Mouse (Mus musculus) leukemia stem cell, adult 10-12 weeks (primary cell): ENCODE measurements around the gene Pdcl. TPM values are rescaled to one million over a fixed set of nuclear protein-coding genes. Genes with fewer than 3 reads are reported as not detected.

Experiments
- polyA plus RNA-seq: library from polyadenylated mRNA; stranded (reverse); fragments of >175 nt; gene quantifications from 2 replicates; pipeline ENCODE4 v1.2.3, GENCODE M21; 2012; ENCODE audit warnings: low replicate concordance

Pdcl gene
- polyA plus RNA-seq = 2.6 and 3.6 TPM in 2 replicates

GRCm38 (mm10) chr2:37358633-37359540 lies at the start of gene Pdcl:
TSS of gene Pdcl (minus strand) at chr2:37359332.

GRCm38 (mm10) chr2:37326215-37326614 lies 32.9 kb downstream of the Pdcl start, which contains the start of gene Olfr368:
TSS of gene Olfr368 (plus strand) at chr2:37326515.

Other genes with a start within 250 kb of the Pdcl start
- gene Olfr362, start 241.4 kb downstream of the Pdcl start, polyA plus RNA-seq = not detected in 2 replicates
- gene Olfr364-ps1, start 220.0 kb downstream of the Pdcl start, polyA plus RNA-seq = not detected in 2 replicates
- 0.05 TPM in 1 of 2 replicates, not detected in the other for gene Olfr365, start 171.1 kb downstream of the Pdcl start, polyA plus RNA-seq
- not detected in 2 replicates for gene Olfr366, start 147.8 kb downstream of the Pdcl start, polyA plus RNA-seq
- gene Olfr368, start 32.8 kb downstream of the Pdcl start, polyA plus RNA-seq = not detected in 2 replicates
- gene Rc3h2, start 63.6 kb upstream of the Pdcl start, polyA plus RNA-seq = 1.3 and 1.9 TPM in 2 replicates
- gene Zbtb26, start 83.8 kb upstream of the Pdcl start, polyA plus RNA-seq = 0.23 and 0.63 TPM in 2 replicates
- gene Zbtb6, start 83.8 kb upstream of the Pdcl start, polyA plus RNA-seq = 0.89 and 1.2 TPM in 2 replicates
- 1.3 and 2.3 TPM in 2 replicates for gene Rabgap1, start 83.9 kb upstream of the Pdcl start, polyA plus RNA-seq
- not detected in 2 replicates for gene Gpr21, start 157.0 kb upstream of the Pdcl start, polyA plus RNA-seq